Mouse (Mus musculus) small intestine, adult 2 months (tissue): ENCODE measurements around the gene Asb4. TPM values are rescaled to one million over a fixed set of nuclear protein-coding genes. Genes with fewer than 3 reads are reported as not detected.
A peak's percentile ranks its signal among the peaks of the same experiment; 100 is the strongest.
"Not testable (repeated sequence)": the region's sequence is repeated elsewhere in the genome, so short reads cannot be mapped to it uniquely, and the experiment has no call there.

Experiments
- H3K27ac ChIP-seq: fragments of 200-500 bp; 2 replicates; pipeline ENCODE4 v1.5.1; 2012; ENCODE audit warnings: low read depth, low read length, control low read depth, inconsistent platforms; ENCODE audit not compliant: insufficient read depth
- H3K27me3 ChIP-seq: fragments of 200-500 bp; 2 replicates; pipeline ENCODE4 v1.6.1; 2012; ENCODE audit warnings: mild to moderate bottlenecking, moderate library complexity, low read length, inconsistent platforms; ENCODE audit not compliant: control insufficient read depth, insufficient read depth
- H3K36me3 ChIP-seq: fragments of 200-500 bp; 2 replicates; pipeline ENCODE4 v1.6.1; 2012; ENCODE audit warnings: mild to moderate bottlenecking, low read length, control low read depth, inconsistent platforms; ENCODE audit not compliant: control insufficient read depth, insufficient read depth
- H3K4me1 ChIP-seq: fragments of 200-500 bp; 2 replicates; pipeline ENCODE4 v1.6.1; 2012; ENCODE audit warnings: low read length, inconsistent platforms, mixed read lengths; ENCODE audit not compliant: control insufficient read depth, insufficient read depth, insufficient read length
- H3K4me3 ChIP-seq: fragments of 200-500 bp; 2 replicates; pipeline ENCODE4 v1.5.1; 2012; ENCODE audit warnings: low read depth, mild to moderate bottlenecking, control low read depth, inconsistent platforms, low read length, moderate library complexity
- CTCF ChIP-seq: fragments of 200-500 bp; IDR thresholded peaks from 2 replicates; pipeline ENCODE4 v1.5.1; 2012; ENCODE audit warnings: low read depth, mild to moderate bottlenecking, control low read depth, inconsistent platforms, low read length, moderate library complexity, mixed read lengths; ENCODE audit not compliant: insufficient replicate concordance, insufficient read length; ENCODE audit errors: extremely low read depth
- POLR2A ChIP-seq: fragments of 200-500 bp; IDR thresholded peaks from 2 replicates; pipeline ENCODE4 v1.6.1; 2012; ENCODE audit warnings: low read depth, mild to moderate bottlenecking, control low read depth, inconsistent platforms, low read length, moderate library complexity
- WGBS: fragments of 180-500 bp; shearing (Covaris S2); methylation state at CpG from one replicate; pipeline ENCODE4 v1.1.7; 2018; 5-methylcytosine and 5-hydroxymethylcytosine counted together
- polyA plus RNA-seq: library from polyadenylated mRNA; depleted of rRNA; stranded (reverse); fragments of >200 nt; gene quantifications from 2 replicates; pipeline ENCODE4 v1.2.3, GENCODE M21; 2012; rRNA removed

Gene Asb4
- polyA plus RNA-seq: 0.05 and 0.41 TPM in 2 replicates

DNA sequence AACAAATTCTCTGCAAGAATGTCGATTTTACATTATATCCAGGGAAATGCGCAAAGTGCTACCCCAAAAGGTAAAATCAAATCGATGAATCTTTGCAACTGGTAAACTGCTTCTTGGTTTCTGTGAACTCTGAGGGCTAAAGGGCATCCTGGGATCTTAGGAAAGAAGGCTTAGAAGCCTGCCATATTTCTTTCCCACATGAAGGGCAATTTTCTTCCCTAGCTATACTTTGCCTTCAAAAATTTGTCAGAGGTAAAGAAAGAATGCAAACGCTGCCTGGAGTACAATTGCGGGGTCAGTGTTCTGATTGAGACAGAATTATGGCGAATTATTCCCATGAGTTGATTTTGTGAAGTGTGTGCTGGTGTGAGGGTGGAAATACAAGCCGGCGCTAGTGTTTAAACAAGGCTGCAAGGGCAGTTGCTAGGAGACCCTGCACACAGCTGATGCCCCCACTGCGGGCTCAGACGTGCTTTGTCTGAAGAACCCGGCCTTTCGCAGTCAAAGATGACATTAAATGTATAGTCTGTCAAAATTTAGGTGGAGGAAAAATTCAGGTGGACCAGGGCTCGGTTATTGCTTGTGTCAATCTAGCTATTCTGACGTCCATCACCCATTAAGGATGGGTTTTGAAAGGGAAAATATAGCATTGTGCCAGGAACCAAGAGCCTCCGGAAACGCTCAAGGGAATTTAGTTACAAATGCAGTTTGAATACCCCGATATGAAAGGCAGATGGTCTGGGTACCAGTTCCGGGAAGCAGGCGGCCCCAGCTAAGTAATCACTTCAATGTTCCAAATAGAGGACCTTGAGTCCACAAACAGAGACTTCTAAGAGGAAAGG lies at the start of gene Asb4:
Gene Asb4 (plus strand): TSS at position 51 of the 842 bp plus-strand sequence.
- H3K27ac ChIP-seq: no peak within 1 kb of the TSS
- peaks cover 12% of the 10 kb centered on the region for H3K4me1 ChIP-seq
- peak within 1 kb of the TSS; percentile 16; the same call in 1 of the 2 replicates for H3K4me3 ChIP-seq
- H3K27me3 ChIP-seq: peaks cover 3% of the 10 kb centered on the region; the same call in 1 of the 2 replicates
- 10% methylated on average over 19 of the region's 19 CpGs for WGBS
- TF ChIP-seq POLR2A (no peak), CTCF (no peak)
- no peaks in the 10 kb centered on the region for H3K36me3 ChIP-seq

DNA sequence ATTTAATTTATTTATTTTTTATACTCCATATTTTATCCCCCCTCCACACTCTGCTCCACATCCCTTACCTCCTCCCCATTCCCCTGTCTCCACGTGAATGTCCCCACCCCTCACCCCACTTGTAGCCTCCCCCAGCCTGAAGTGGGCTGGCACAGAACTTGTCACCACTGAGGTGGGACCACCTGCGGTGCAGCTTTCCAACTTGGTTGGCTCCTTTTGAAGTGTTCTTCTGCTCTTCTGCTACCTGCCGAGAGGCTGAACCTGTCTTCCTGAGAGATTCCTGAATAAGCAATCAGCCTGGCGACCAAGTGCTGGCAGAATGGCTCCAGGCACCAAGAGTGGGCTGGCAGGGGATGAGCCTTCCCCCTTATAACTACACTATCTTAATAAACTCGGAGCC lies 49.2 kb upstream of the Asb4 start:
- Histone ChIP-seq H3K4me1 (no peaks in the 10 kb centered on the region), H3K27me3 (no peaks in the 10 kb centered on the region), H3K36me3 (no peaks in the 10 kb centered on the region), H3K27ac (no peak overlapping the region), H3K4me3 (no peak overlapping the region)
- 82% methylated on average over 5 of the region's 5 CpGs for WGBS
- TF ChIP-seq CTCF (no peak), POLR2A (no peak)

DNA sequence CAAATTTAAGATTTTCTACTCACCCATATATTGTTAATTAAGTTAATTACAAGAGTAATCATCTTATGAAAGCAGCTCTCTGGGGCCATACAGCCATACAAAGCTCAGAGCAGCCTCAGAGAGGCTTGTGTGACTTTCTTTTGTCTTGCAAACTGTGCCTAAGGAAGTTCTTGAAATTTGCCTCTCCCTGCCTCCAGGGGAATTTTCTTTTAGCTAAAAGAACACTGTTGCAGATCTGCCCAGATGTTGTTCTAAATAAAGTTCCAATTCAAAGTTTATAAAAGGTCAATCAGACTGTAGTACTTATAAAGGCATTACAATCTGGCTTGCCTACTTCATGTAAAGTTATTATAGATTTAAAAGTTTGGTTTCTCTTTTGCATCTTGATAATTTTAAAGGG lies 47.2 kb upstream of the Asb4 start:
- not testable (repeated sequence) for H3K4me3 ChIP-seq, H3K36me3 ChIP-seq, H3K4me1 ChIP-seq, H3K27me3 ChIP-seq, H3K27ac ChIP-seq

DNA sequence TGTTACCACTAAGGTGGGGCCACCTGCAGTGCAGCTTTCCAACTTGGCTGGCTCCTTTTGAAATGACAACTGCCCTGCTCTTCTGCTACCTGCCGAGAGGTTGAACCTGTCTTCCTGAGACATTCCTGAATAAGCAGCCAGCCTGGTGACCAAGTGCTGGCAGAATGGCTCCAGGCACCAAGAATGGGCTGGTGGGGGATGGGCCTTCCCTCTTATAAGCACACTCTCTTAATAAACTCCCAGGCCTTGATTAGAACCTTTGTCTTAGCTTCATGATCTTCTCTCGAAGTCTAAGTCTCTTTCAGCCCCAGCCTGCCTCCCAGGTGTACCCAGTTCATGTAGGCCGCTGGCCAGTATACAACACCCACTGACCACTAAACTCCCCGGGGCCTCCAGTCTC lies 44.4 kb upstream of the Asb4 start:
- not testable (repeated sequence) for H3K27me3 ChIP-seq
- WGBS: 87% methylated on average over 4 of the region's 4 CpGs

DNA sequence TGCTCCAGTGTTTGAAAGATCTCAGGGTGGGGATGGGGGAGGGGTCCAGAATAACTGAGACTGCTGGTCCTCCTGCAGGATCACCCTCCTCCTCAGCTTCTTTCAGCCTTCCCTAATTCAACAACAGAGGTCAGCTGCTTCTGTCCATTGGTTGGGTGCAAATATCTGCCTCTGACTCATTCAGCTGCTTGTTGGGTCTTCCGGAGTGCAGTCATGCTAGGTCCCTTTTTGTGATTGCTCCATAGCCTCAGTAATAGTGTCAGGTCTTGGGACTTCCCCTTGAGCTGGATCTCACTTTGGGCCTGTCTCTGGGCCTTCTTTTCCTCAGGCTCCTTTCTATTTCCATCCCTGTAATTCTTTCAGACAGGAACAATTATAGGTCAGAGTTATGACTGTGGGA lies 43.9 kb upstream of the Asb4 start:
- not testable (repeated sequence) for H3K27ac ChIP-seq, H3K36me3 ChIP-seq, H3K27me3 ChIP-seq, H3K4me3 ChIP-seq, H3K4me1 ChIP-seq
- WGBS: 88% methylated on average over 1 of the region's 1 CpGs

More for the DNA sequence above, 44.4 kb upstream of the Asb4 start:
- not testable (repeated sequence) for H3K4me3 ChIP-seq, H3K4me1 ChIP-seq, H3K27ac ChIP-seq, H3K36me3 ChIP-seq

DNA sequence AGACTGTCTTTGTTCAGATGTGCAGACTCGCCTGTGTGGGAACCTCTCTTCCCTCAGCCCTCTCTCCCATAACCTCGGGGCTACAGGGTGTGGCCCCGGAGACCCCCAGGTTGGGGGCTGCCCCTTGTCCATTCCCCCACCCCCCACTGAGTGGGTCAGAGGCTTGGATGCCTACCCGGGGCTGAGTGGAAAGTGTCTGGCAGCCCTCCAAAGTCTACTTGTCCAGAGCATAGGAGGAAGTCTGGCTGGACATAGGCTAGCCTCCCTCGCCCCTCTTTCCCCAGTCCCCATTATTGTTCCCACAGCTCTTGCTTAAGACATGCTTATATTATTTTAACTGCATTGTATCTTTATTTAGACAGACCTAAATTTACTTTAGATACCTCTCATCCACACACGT lies 38.9 kb upstream of the Asb4 start:
- 51% methylated on average over 6 of the region's 6 CpGs for WGBS

DNA sequence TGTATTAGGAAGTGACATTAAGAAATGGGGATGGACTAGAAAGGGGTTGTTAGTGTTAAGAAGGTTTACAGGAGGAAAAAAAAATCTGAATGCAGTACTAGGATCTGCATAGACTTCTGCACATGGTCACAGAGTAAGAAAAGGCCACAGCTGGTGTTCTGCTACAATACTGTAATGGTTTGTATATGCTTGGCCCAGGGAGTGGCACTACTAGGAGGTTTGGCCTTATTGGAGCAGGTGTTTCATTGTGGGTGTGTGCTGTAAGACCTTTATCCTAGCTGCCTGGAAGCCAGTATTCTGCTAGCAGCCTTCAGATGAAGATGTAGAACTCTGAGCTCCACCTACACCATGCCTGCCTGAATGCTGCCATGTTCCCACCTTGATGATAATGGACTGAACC lies 25.3 kb upstream of the Asb4 start:
- no peaks in the 10 kb centered on the region for H3K4me1 ChIP-seq
- no peaks in the 10 kb centered on the region for H3K27me3 ChIP-seq
- no peaks in the 10 kb centered on the region for H3K36me3 ChIP-seq
- no peak overlapping the region for H3K27ac ChIP-seq
- no peak for TF ChIP-seq POLR2A
- no peak for TF ChIP-seq CTCF
- H3K4me3 ChIP-seq: no peak overlapping the region

More for the DNA sequence above, 38.9 kb upstream of the Asb4 start:
- TF ChIP-seq POLR2A: no peak
- no peak for TF ChIP-seq CTCF
- Histone ChIP-seq H3K36me3 (no peaks in the 10 kb centered on the region), H3K4me3 (no peak overlapping the region), H3K27me3 (no peaks in the 10 kb centered on the region), H3K4me1 (no peaks in the 10 kb centered on the region), H3K27ac (no peak overlapping the region)

DNA sequence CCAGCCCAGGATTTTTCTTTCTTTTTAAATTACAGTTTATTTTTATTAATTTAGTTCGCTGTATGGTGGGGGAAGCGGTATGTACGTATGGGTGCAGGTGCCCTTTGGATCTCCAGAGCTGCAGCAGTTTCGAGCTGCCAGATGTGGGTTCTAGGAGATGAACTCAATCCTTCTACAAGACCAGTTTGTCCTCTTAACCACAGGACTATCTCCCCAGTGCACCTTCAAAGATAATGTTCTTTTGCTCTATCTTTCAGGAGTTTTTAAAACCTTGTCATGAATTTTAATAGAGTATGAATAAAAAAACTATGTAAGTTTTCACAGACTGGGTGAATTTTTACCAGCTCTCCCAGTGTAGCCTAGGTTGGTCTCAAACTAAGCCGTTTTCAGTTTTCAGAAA lies 22.8 kb upstream of the Asb4 start:
- WGBS: 89% methylated on average over 5 of the region's 5 CpGs
- H3K4me1 ChIP-seq: no peaks in the 10 kb centered on the region
- no peaks in the 10 kb centered on the region for H3K27me3 ChIP-seq
- H3K4me3 ChIP-seq: no peak overlapping the region
- H3K36me3 ChIP-seq: no peaks in the 10 kb centered on the region
- no peak overlapping the region for H3K27ac ChIP-seq
- TF ChIP-seq CTCF (no peak), POLR2A (no peak)
